Mouse (Mus musculus): ENCODE data around the gene Cd300lb.
"Not testable (repeated sequence)": the region's sequence is repeated elsewhere in the genome, so short reads cannot be mapped to it uniquely, and the experiment has no call there.

DNA sequence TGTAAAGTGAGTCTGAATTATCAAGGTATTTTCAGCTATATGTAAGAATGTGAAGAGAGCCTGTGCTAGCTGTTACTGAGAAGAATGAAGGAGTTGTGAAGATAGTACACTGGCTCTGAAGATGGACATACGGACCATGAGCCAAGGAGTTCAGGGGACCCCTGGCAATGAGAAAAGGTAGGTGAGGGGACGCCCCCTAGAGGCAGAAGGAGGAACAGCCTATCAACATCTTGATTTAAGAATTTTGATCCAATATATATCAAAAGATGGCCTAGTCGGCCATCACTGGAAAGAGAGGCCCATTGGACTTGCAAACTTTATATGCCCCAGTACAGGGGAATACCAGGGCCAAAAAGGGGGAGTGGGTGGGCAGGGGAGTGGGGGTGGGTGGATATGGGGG, 24.6 kb downstream of the Cd300lb start:
- TF ChIP-seq TAL1, GATA1 (IDR thresholded peaks at IDR 0.05; ENCODE audit: low read length): not testable (repeated sequence)
